Mouse (Mus musculus) forebrain, embryonic 14.5 days (tissue): ENCODE measurements at regions not wholly inside any gene's neighbourhood (a gene's known extent, or its start where the extent isn't known, plus 50 kb on each side); places are given as distances from the start of the nearest gene placed in this dataset.

ENCODE experiments used
- ATAC-seq: fragments of 200-750 bp; cut with Nextera tagmentation; 2 replicates; pipeline ENCODE4 v1.8.0; 2017; ENCODE audit warnings: mild to moderate bottlenecking, moderate library complexity
- DNase-seq: peaks from one replicate; pipeline ENCODE4 v3.0.0-alpha.2; 2015; ENCODE audit warnings: low spot score
- H3K27ac ChIP-seq: fragments of 300-500 bp; sonication (generic); 2 replicates; pipeline ENCODE4 v1.5.1; 2014; ENCODE audit warnings: low read depth, mild to moderate bottlenecking, control low read depth, low read length, moderate library complexity
- H3K27me3 ChIP-seq: fragments of 300-500 bp; sonication (generic); replicated peaks from 2 replicates; pipeline ENCODE4 v1.6.1; 2014; ENCODE audit warnings: low read length, control low read depth, mixed read lengths; ENCODE audit not compliant: control insufficient read depth, insufficient read depth
- H3K36me3 ChIP-seq: fragments of 300-500 bp; sonication (generic); 2 replicates; pipeline ENCODE4 v1.6.1; 2014; ENCODE audit warnings: low read length, control low read depth; ENCODE audit not compliant: control insufficient read depth, insufficient read depth
- H3K4me1 ChIP-seq: fragments of 300-500 bp; sonication (generic); 2 replicates; pipeline ENCODE4 v1.6.1; 2014; ENCODE audit warnings: antibody characterized with exemption, low read length, control low read depth; ENCODE audit not compliant: control insufficient read depth, insufficient read depth
- H3K4me2 ChIP-seq: fragments of 300-500 bp; sonication (generic); 2 replicates; pipeline ENCODE4 v1.6.1; 2014; ENCODE audit warnings: mild to moderate bottlenecking, control low read depth, low read length
- H3K4me3 ChIP-seq: fragments of 300-500 bp; sonication (generic); 2 replicates; pipeline ENCODE4 v1.5.1; 2014; ENCODE audit warnings: low read depth, low read length, control low read depth
- H3K9ac ChIP-seq: fragments of 300-500 bp; sonication (generic); 2 replicates; pipeline ENCODE4 v1.6.1; 2014; ENCODE audit warnings: mild to moderate bottlenecking, low read length, control low read depth, moderate library complexity
- H3K9me3 ChIP-seq: fragments of 300-500 bp; sonication (generic); replicated peaks from 2 replicates; pipeline ENCODE4 v1.6.1; 2016; ENCODE audit warnings: low read length, control low read depth, mixed read lengths; ENCODE audit not compliant: control insufficient read depth
- WGBS: fragments of 180-500 bp; shearing (Covaris S2); extraction: QIAGEN DNeasy Blood & Tissue Kit; methylation state at CpG from one replicate; pipeline ENCODE4 v1.1.7; 2014; 5-methylcytosine and 5-hydroxymethylcytosine counted together

DNA sequence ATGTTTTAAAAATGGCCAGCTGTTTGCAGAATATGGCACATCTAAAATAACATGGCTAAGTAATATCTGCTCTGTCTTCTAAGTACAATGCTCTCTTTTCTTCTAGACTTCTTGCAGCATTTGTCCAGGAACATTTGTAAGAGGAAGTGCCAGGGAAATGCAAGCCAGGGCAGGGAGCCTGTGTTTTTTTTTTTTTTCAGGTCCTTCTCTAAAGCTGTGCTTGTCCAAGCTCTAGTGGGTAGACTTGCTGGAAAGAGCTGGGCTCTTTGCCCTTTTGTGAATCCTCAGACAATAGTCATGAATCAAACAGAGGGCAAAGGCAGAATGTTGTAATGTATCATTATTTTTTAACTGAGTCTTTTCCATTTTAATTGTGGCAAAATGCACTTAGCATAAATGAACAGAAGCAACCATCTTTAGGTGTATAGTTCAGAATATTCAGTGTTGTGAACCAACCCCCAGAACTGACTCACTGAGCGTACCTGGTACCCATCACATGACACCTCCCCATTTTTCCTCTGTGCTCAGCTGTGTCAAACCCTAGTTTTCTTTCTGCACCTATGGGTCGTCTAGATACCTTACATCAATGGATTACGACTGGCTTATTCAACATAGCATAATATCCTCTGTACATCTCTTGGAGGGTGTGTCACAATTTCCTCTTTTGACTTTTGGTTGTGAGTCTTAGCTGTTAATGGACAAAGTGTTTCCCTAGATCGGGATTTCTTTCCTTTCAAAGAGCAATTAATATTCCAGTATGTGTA is 160.5 kb upstream of the 4933402D24Rik start:
- Histone ChIP-seq H3K9ac (no peak overlapping the region), H3K9me3 (no peaks in the 10 kb centered on the region), H3K27ac (no peak overlapping the region), H3K27me3 (no peaks in the 10 kb centered on the region), H3K4me3 (no peak overlapping the region), H3K36me3 (no peaks in the 10 kb centered on the region), H3K4me2 (no peak overlapping the region), H3K4me1 (no peaks in the 10 kb centered on the region)
- WGBS, result 88% methylated on average over 4 of the region's 4 CpGs
- DNase-seq, result no peak
- ATAC-seq, result no peak

DNA sequence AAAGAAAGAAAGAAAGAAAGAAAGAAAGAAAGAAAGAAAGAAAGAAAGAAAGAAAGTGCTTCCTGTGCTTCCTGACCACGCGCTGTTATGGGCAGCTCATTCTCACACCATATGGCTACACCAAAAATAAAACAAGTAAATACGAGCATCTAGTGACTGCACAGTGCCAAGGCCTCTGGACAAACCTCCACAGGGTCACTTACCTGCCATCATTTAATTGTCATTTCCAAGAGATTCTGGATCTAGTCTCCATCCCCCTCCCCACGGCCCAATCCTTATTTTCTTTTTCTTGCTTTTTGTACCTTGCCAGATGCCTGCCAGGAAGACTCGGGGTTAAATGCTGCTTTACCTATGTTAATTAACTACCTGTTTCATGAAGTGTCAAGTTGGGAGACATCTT is 159.8 kb upstream of the 4933402D24Rik start:
- ATAC-seq (no peak), DNase-seq (no peak)
- H3K9ac ChIP-seq, result no peak overlapping the region
- no peaks in the 10 kb centered on the region for H3K9me3 ChIP-seq
- H3K4me1 ChIP-seq, result no peaks in the 10 kb centered on the region
- H3K4me3 ChIP-seq, result no peak overlapping the region
- H3K27ac ChIP-seq, result no peak overlapping the region
- no peaks in the 10 kb centered on the region for H3K27me3 ChIP-seq
- H3K36me3 ChIP-seq, result no peaks in the 10 kb centered on the region
- 80% methylated on average over 5 of the region's 5 CpGs for WGBS
- no peak overlapping the region for H3K4me2 ChIP-seq

DNA sequence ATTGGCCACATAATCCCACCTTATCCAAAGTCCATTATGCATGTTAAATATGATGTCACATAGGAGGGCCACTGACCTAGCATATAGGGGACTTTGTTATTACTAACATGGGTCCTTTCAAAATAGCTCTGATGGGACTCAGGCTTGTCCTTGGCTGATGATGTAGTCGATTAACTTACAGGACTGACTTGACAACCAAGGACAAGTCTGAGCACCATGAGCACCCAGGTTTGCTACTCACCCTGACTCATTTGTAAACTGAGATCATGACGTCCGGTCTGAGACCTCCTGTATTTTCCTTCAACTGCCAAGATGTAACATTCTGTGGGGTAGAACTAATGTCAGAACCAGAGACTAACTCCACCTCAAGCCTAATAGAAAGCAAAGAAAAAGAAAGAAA is 159.3 kb upstream of the 4933402D24Rik start:
- no peaks in the 10 kb centered on the region for H3K36me3 ChIP-seq
- no peak for ATAC-seq
- no peak overlapping the region for H3K9ac ChIP-seq
- no peak overlapping the region for H3K27ac ChIP-seq
- H3K9me3 ChIP-seq, result no peaks in the 10 kb centered on the region
- WGBS, result 95% methylated on average over 3 of the region's 3 CpGs
- no peak overlapping the region for H3K4me2 ChIP-seq
- no peaks in the 10 kb centered on the region for H3K4me1 ChIP-seq
- H3K27me3 ChIP-seq, result no peaks in the 10 kb centered on the region
- no peak for DNase-seq
- no peak overlapping the region for H3K4me3 ChIP-seq

DNA sequence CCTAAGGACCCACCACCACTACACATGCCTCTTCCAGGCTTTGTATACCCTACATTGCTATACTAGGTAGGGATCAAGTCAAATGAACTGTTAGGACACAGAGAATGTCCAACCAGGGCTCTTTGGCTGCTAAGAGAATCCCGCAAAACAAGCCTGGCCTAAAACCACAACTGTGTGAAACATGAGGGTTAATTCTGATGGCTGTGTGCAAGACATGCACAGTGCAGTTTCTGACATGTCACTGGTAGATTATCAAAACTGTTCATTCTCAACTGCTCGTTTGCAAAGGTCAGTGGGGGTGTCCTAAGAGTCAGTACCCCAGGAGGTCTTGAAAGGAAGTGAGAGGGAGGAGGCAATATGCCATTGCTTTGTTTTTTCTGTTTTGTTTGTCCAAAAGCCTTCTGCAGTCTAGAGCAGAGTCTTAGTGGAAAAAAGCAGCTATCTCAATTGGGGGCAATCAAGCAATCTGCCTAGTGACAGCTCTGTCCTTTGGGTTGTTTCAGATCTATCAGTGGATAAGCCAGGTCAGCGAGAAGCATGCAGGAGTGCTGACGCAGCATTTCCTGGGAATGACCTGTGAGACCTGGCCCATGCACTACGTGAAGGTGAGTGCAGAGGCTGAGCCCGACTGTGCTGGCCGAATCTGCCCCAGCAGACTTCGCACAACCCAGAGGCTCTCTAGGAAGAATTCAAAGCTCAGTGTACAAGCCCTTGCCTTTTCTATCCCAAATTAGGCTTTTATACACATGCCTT is 151.3 kb upstream of the 4933402D24Rik start:
- no peak overlapping the region for H3K9ac ChIP-seq
- no peak overlapping the region for H3K4me3 ChIP-seq
- no peak for ATAC-seq

DNA sequence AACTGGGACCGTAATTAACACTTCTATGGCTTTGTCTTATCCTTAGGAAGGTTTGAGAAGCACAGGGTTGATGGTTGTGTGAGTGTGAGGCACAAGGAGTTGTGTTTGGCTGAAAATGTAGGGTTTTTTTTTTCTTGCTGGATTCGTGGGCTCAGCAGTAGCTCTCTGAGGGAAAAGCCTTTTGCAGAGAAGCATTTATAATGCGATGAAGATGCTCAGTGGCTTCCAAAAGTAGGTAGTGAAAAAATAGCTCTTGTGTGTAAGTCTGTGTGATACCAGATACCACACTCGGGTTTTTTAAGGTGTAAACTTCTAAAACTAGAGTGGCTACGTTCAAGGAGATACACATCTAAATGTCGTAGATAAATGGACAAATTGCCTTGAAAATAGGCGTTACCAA is 149.1 kb upstream of the 4933402D24Rik start:
- DNase-seq, result no peak
- no peaks in the 10 kb centered on the region for H3K4me1 ChIP-seq
- 83% methylated on average over 7 of the region's 7 CpGs for WGBS
- no peak overlapping the region for H3K9ac ChIP-seq
- no peak for ATAC-seq
- H3K4me2 ChIP-seq, result no peak overlapping the region
- no peaks in the 10 kb centered on the region for H3K36me3 ChIP-seq
- H3K27ac ChIP-seq, result no peak overlapping the region
- H3K27me3 ChIP-seq, result no peaks in the 10 kb centered on the region
- H3K4me3 ChIP-seq, result no peak overlapping the region
- H3K9me3 ChIP-seq, result no peaks in the 10 kb centered on the region

More for the DNA sequence above, 151.3 kb upstream of the 4933402D24Rik start:
- no peak for DNase-seq
- Histone ChIP-seq H3K27me3 (no peaks in the 10 kb centered on the region), H3K36me3 (no peaks in the 10 kb centered on the region), H3K4me1 (no peaks in the 10 kb centered on the region), H3K27ac (no peak overlapping the region), H3K9me3 (no peaks in the 10 kb centered on the region), H3K4me2 (no peak overlapping the region)
- 64% methylated on average over 8 of the region's 8 CpGs for WGBS

DNA sequence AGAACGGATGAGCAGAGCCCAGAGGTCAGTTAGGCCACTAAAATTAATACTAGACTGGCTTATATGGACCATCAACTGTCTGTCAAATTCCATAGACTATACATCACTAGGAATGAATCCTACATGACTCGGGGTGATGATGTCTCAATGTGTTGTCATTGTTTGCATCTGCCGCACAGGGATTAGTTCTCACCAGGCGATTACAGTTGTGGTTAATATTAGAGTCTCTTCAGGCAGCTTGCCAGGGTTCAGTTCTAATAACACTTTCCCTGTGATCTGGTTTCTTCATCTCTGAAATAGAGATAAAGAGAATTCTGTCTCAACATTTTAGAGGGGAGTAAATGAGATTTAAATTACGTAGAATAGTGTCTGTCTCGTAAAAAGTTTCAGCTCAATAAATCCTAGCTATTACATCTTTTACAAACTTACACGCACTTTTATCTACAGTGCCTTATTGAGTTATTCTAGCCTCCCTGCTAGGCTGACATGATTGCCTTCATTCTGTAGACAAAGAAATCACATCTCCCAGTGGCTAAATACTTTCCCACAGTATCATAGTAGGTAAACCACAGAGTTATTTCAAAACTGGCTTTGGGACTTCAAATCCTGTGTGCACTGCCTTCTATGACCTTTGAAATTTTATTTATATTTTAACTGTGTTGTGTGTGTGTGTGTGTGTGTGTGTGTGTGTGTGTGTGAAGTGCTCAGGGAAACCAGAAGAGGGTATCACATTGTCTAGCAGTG is 148.0 kb upstream of the 4933402D24Rik start:
- ATAC-seq (no peak), DNase-seq (no peak)
- Histone ChIP-seq H3K36me3 (no peaks in the 10 kb centered on the region), H3K9ac (no peak overlapping the region), H3K9me3 (no peaks in the 10 kb centered on the region), H3K27me3 (no peaks in the 10 kb centered on the region), H3K4me2 (no peak overlapping the region), H3K4me3 (no peak overlapping the region), H3K27ac (no peak overlapping the region), H3K4me1 (no peaks in the 10 kb centered on the region)
- WGBS, result 77% methylated on average over 7 of the region's 7 CpGs

DNA sequence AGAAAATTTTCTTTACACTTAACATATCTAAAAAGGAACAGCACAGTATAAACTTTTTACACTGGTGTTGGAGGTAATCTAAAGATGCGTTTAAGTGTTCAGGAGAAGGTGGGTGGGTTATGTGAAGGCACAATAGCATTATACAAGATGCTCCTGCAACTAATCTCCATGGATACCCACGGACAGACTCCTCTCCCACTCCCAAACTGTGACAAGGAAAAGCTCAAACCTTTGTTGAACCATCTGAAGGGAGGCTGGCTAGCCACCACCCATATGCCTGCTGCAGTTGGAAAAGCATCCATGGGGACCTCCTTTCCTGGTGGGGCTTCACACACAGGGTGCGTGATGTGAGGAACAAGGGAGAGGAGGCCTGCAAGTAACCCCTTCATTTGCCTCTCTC is 141.7 kb upstream of the 4933402D24Rik start:
- Histone ChIP-seq H3K27me3 (no peaks in the 10 kb centered on the region), H3K4me2 (no peak overlapping the region), H3K27ac (no peak overlapping the region), H3K9ac (no peak overlapping the region), H3K36me3 (no peaks in the 10 kb centered on the region), H3K4me1 (no peaks in the 10 kb centered on the region), H3K4me3 (no peak overlapping the region), H3K9me3 (no peaks in the 10 kb centered on the region)
- WGBS, result 76% methylated on average over 3 of the region's 3 CpGs
- DNase-seq (no peak), ATAC-seq (no peak)

DNA sequence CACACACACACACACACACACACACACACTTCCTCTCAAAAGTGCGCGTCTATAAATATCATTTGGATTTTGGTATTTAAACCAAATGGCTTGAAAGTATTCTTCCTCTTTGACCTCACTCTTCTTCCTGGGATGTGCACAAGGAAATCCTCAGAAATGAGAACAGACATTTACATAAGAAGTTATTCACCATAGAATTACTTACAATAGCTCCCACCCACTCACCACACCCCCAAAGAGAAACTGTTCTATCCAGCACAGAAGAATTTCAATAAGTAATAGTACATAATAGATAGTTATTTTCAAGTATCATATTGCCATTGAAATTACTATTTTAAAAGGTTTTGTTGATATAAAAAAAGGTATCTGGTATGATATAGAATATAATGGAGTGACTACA is 140.1 kb upstream of the 4933402D24Rik start:
- 87% methylated on average over 2 of the region's 2 CpGs for WGBS
- ATAC-seq (no peak), DNase-seq (no peak)
- Histone ChIP-seq H3K9ac (no peak overlapping the region), H3K4me1 (no peaks in the 10 kb centered on the region), H3K9me3 (no peaks in the 10 kb centered on the region), H3K27ac (no peak overlapping the region), H3K27me3 (no peaks in the 10 kb centered on the region), H3K4me2 (no peak overlapping the region), H3K36me3 (no peaks in the 10 kb centered on the region), H3K4me3 (no peak overlapping the region)

DNA sequence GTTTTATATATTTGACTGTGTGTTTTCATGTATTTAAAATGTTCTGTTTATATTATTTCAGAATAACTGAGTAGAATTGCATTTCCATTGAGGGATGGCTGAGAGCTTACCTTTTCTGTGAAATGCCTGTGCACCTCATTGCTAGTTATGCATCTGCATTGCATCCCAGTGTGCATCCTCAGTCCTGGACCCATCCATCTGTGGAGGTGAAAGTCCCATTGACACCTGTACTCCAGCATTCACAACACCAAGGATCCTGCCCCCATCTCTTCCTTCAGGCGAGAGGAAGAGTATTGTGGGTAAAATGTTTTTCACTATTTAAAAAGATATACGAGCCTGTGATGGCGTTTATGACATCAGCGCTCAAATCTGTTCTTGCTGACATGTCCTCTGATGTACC is 134.6 kb upstream of the 4933402D24Rik start:
- DNase-seq, result no peak
- 94% methylated on average over 4 of the region's 4 CpGs for WGBS
- Histone ChIP-seq H3K4me1 (peaks cover 11% of the 10 kb centered on the region), H3K4me2 (no peak overlapping the region), H3K9ac (no peak overlapping the region), H3K4me3 (no peak overlapping the region), H3K9me3 (no peaks in the 10 kb centered on the region), H3K36me3 (no peaks in the 10 kb centered on the region), H3K27me3 (no peaks in the 10 kb centered on the region), H3K27ac (no peak overlapping the region)
- ATAC-seq, result no peak
